Mouse (Mus musculus) CH12.LX (cell line): ENCODE measurements around the gene Chd2. TPM values are rescaled to one million over a fixed set of nuclear protein-coding genes. Genes with fewer than 3 reads are reported as not detected.

Source experiments
- DNase-seq: peaks from one replicate; pipeline ENCODE4 v3.0.0-alpha.2; 2013; ENCODE audit errors: extremely low read depth
- H3K27ac ChIP-seq: 2 replicates; pipeline ENCODE4 v1.5.1; 2012; ENCODE audit warnings: low read depth, mild to moderate bottlenecking, control low read depth, moderate library complexity; ENCODE audit not compliant: insufficient read depth
- H3K27me3 ChIP-seq: replicated peaks from 2 replicates; pipeline ENCODE3; 2012; ENCODE audit warnings: inconsistent platforms
- H3K36me3 ChIP-seq, 2 experiments: replicated peaks in 1 of 2; 2 replicates each; pipeline versions ENCODE3 to v1.6.1; 2012; ENCODE audit warnings: inconsistent platforms in 1 of 2, low read length in 1 of 2, mild to moderate bottlenecking in 1 of 2, mixed read lengths in 1 of 2, moderate library complexity in 1 of 2; ENCODE audit not compliant: control insufficient read depth in 1 of 2, insufficient read depth in 1 of 2
- H3K4me1 ChIP-seq, 2 experiments: 2 replicates each; pipeline ENCODE4 v1.6.1; 2012; ENCODE audit warnings: inconsistent platforms in 1 of 2, moderate library complexity in 1 of 2; ENCODE audit not compliant: insufficient read depth in 2 of 2, control insufficient read depth in 1 of 2
- H3K4me2 ChIP-seq: 2 replicates; pipeline ENCODE4 v1.6.1; 2012; ENCODE audit warnings: low read depth, mild to moderate bottlenecking, control low read depth; ENCODE audit not compliant: poor library complexity, insufficient read depth, severe bottlenecking
- H3K4me3 ChIP-seq, 3 experiments: fragments of 150-350 bp in 1 of 3; sonication (generic) in 1 of 3; replicated peaks in 1 of 3; 2 replicates each; pipeline versions ENCODE3 to v1.5.1; 2011 to 2012; ENCODE audit warnings: low read depth in 2 of 3, low read length in 2 of 3, mild to moderate bottlenecking in 2 of 3, moderate library complexity in 2 of 3, control low read depth in 1 of 3, improper control_type of control experiment in 1 of 3, inconsistent platforms in 1 of 3, mixed read lengths in 1 of 3; ENCODE audit not compliant: poor library complexity in 1 of 3
- H3K79me2 ChIP-seq: replicated peaks from 2 replicates; pipeline ENCODE4 v1.6.1; 2012; ENCODE audit warnings: mild to moderate bottlenecking, moderate library complexity; ENCODE audit not compliant: control insufficient read depth, poor library complexity, insufficient read depth, severe bottlenecking; ENCODE audit errors: extremely low read depth
- H3K9ac ChIP-seq: 2 replicates; pipeline ENCODE4 v1.6.1; 2012; ENCODE audit warnings: low read depth, mild to moderate bottlenecking, control low read depth, moderate library complexity; ENCODE audit not compliant: insufficient read depth
- H3K9me3 ChIP-seq: replicated peaks from 2 replicates; pipeline ENCODE3; 2012; ENCODE audit warnings: low read length, inconsistent platforms, mixed read lengths
- BHLHE40 ChIP-seq: IDR thresholded peaks from 2 replicates; pipeline ENCODE4 v1.6.1; 2011; ENCODE audit warnings: mild to moderate bottlenecking, low read depth, low read length, improper control_type of control experiment
- CHD1 ChIP-seq: IDR thresholded peaks from 2 replicates; pipeline ENCODE4 v1.6.1; 2012; ENCODE audit warnings: low read depth, low read length, improper control_type of control experiment, inconsistent platforms
- CHD2 ChIP-seq: IDR thresholded peaks from 2 replicates; pipeline ENCODE4 v1.6.1; 2011; ENCODE audit warnings: low read length, improper control_type of control experiment
- CTCF ChIP-seq, 2 experiments: IDR thresholded peaks in 1 of 2; conservative IDR thresholded peaks in 1 of 2; 2 replicates each; pipeline ENCODE4 v1.5.1; 2011 to 2012; ENCODE audit warnings: low read depth in 2 of 2, low read length in 2 of 2, improper control_type of control experiment in 1 of 2, inconsistent platforms in 1 of 2, mild to moderate bottlenecking in 1 of 2, moderate library complexity in 1 of 2
- E2F4 ChIP-seq: IDR thresholded peaks from 2 replicates; pipeline ENCODE4 v1.6.1; 2011; ENCODE audit warnings: low read depth, low read length, improper control_type of control experiment; ENCODE audit not compliant: insufficient replicate concordance
- EP300 ChIP-seq: IDR thresholded peaks from 2 replicates; pipeline ENCODE4 v1.6.1; 2011; ENCODE audit warnings: low read length, improper control_type of control experiment
- ETS1 ChIP-seq: conservative IDR thresholded peaks from 2 replicates; pipeline ENCODE4 v1.6.1; 2012; ENCODE audit warnings: low read depth, mild to moderate bottlenecking, inconsistent platforms, low read length, improper control_type of control experiment, moderate library complexity
- HCFC1 ChIP-seq: IDR thresholded peaks from 2 replicates; pipeline ENCODE4 v1.6.1; 2012; ENCODE audit warnings: low read depth, mild to moderate bottlenecking, inconsistent platforms, low read length, improper control_type of control experiment
- IRF4 ChIP-seq: IDR thresholded peaks from 2 replicates; pipeline ENCODE4 v1.6.1; 2014; ENCODE audit warnings: low read depth, mild to moderate bottlenecking, inconsistent platforms, low read length, improper control_type of control experiment
- JUND ChIP-seq: conservative IDR thresholded peaks from 2 replicates; pipeline ENCODE4 v1.6.1; 2011; ENCODE audit warnings: low read depth, low read length, improper control_type of control experiment
- KAT2A ChIP-seq: IDR thresholded peaks from 2 replicates; pipeline ENCODE4 v1.6.1; 2012; ENCODE audit warnings: low read length, improper control_type of control experiment, inconsistent platforms; ENCODE audit not compliant: insufficient replicate concordance
- MAFK ChIP-seq: IDR thresholded peaks from 2 replicates; pipeline ENCODE4 v1.6.1; 2011; ENCODE audit warnings: low read length, improper control_type of control experiment; ENCODE audit not compliant: insufficient replicate concordance
- MAZ ChIP-seq: IDR thresholded peaks from 2 replicates; pipeline ENCODE4 v1.6.1; 2012; ENCODE audit warnings: low read depth, mild to moderate bottlenecking, inconsistent platforms, low read length, improper control_type of control experiment, moderate library complexity
- MEF2A ChIP-seq: IDR thresholded peaks from 2 replicates; pipeline ENCODE4 v1.6.1; 2014; ENCODE audit warnings: low read depth, mild to moderate bottlenecking, inconsistent platforms, low read length, improper control_type of control experiment, borderline replicate concordance
- MXI1 ChIP-seq: IDR thresholded peaks from 2 replicates; pipeline ENCODE4 v1.6.1; 2011; ENCODE audit warnings: mild to moderate bottlenecking, low read depth, low read length, improper control_type of control experiment
- MYC ChIP-seq: IDR thresholded peaks from 2 replicates; pipeline ENCODE4 v1.6.1; 2011; ENCODE audit warnings: low read depth, mild to moderate bottlenecking, improper control_type of control experiment, low read length
- NELFE ChIP-seq: IDR thresholded peaks from 2 replicates; pipeline ENCODE4 v1.6.1; 2011; ENCODE audit warnings: low read depth, low read length, improper control_type of control experiment
- NRF1 ChIP-seq: IDR thresholded peaks from 2 replicates; pipeline ENCODE4 v1.6.1; 2014; ENCODE audit warnings: low read depth, mild to moderate bottlenecking, inconsistent platforms, low read length, improper control_type of control experiment, moderate library complexity
- PAX5 ChIP-seq: IDR thresholded peaks from 2 replicates; pipeline ENCODE4 v1.6.1; 2012; ENCODE audit warnings: low read length, inconsistent platforms, mixed read lengths
- POLR2A ChIP-seq: IDR thresholded peaks from 2 replicates; pipeline ENCODE4 v1.6.1; 2011; ENCODE audit warnings: low read depth, mild to moderate bottlenecking, improper control_type of control experiment, low read length
- RAD21 ChIP-seq: IDR thresholded peaks from 2 replicates; pipeline ENCODE4 v1.6.1; 2011; ENCODE audit warnings: low read depth, mild to moderate bottlenecking, low read length, improper control_type of control experiment, moderate library complexity
- SIN3A ChIP-seq: IDR thresholded peaks from 2 replicates; pipeline ENCODE4 v1.6.1; 2012; ENCODE audit warnings: low read length, improper control_type of control experiment, inconsistent platforms
- TBP ChIP-seq: conservative IDR thresholded peaks from 2 replicates; pipeline ENCODE4 v1.6.1; 2011; ENCODE audit warnings: low read depth, low read length, improper control_type of control experiment
- TCF12 ChIP-seq: IDR thresholded peaks from 2 replicates; pipeline ENCODE4 v1.6.1; 2014; ENCODE audit warnings: low read depth, mild to moderate bottlenecking, inconsistent platforms, low read length, improper control_type of control experiment
- UBTF ChIP-seq: IDR thresholded peaks from 2 replicates; pipeline ENCODE4 v1.6.1; 2012; ENCODE audit warnings: low read depth, mild to moderate bottlenecking, inconsistent platforms, low read length, improper control_type of control experiment, moderate library complexity
- USF1 ChIP-seq: IDR thresholded peaks from 2 replicates; pipeline ENCODE4 v1.6.1; 2014; ENCODE audit warnings: low read depth, mild to moderate bottlenecking, inconsistent platforms, low read length, improper control_type of control experiment
- ZKSCAN1 ChIP-seq: IDR thresholded peaks from 2 replicates; pipeline ENCODE4 v1.6.1; 2012; ENCODE audit warnings: low read depth, inconsistent platforms, low read length, improper control_type of control experiment, borderline replicate concordance
- ZNF384 ChIP-seq: IDR thresholded peaks from 2 replicates; pipeline ENCODE4 v1.6.1; 2012; ENCODE audit warnings: low read depth, low read length, improper control_type of control experiment, inconsistent platforms
- dilution Hi-C: fragments of 300-500 bp; cut with MboI; formaldehyde crosslinking; loops from 2 replicates; pipeline ENCODE4 v1.14.3; 2020; ENCODE audit warnings: low sequenced_read_pairs; ENCODE audit not compliant: extremely low pct_unique_long_range_greater_than_20kb, extremely low pct_ligation_motif_present
- in situ Hi-C: fragments of 300-500 bp; cut with MboI; formaldehyde crosslinking; loops from 3 replicates; pipeline ENCODE4 v1.14.3; 2019; ENCODE audit warnings: low sequenced_read_pairs, low pct_ligation_motif_present, low pct_unique_long_range_greater_than_20kb, mixed read lengths
- polyA plus RNA-seq: library from polyadenylated mRNA; unstranded; fragments of >175 nt; gene quantifications from 2 replicates; pipeline ENCODE4 v1.2.1, GENCODE M21; 2012; ENCODE audit warnings: low read depth; ENCODE audit not compliant: insufficient read length
- total RNA-seq, 2 experiments: library from RNA; depleted of rRNA; stranded (reverse); fragments of 300-350 nt in 1 of 2; fragments of >200 nt in 1 of 2; gene quantifications; 2 replicates each; pipeline ENCODE4 v1.2.3; 2012 to 2014

Gene Chd2
- total and polyA plus RNA-seq, 3 experiments: 23.2 to 39.3 (median 30.9) TPM

- TF ChIP-seq MXI1 (no peak), NRF1 (no peak), MYC (no peak), CHD2 (no peak), BHLHE40 (no peak), POLR2A (no peak), USF1 (no peak), ZNF384 (no peak), TCF12 (no peak), SIN3A (no peak), CHD1 (no peak), MAFK (no peak), EP300 (no peak), TBP (no peak), JUND (no peak), RAD21 (no peak)
- peaks cover 75 to 92% of the 10 kb centered on the region in 2 experiments for H3K36me3 ChIP-seq
Observed at GRCm38 (mm10) chr7:73481094-73481493, 60.5 kb downstream of the Chd2 start.

GRCm38 (mm10) chr7:73479506-73479905 is 62.1 kb downstream of the Chd2 start:
- no peak for DNase-seq
- no peak overlapping the region for H3K27ac ChIP-seq
- H3K9ac ChIP-seq: no peak overlapping the region
- no peak overlapping the region for H3K4me3 ChIP-seq
- H3K79me2 ChIP-seq: peaks cover 11% of the 10 kb centered on the region
- no peak overlapping the region for H3K4me2 ChIP-seq
- no peak for TF ChIP-seq NELFE
- TF ChIP-seq CTCF (conservative IDR thresholded peaks at IDR 0.05 in 1 of 2, IDR thresholded peaks at IDR 0.05 in 1 of 2; ENCODE audit: low read depth in 2 of 2, low read length in 2 of 2): no peak
- TF ChIP-seq USF1: no peak
- TF ChIP-seq ETS1: no peak
- TF ChIP-seq HCFC1: no peak
- no peak for TF ChIP-seq KAT2A
- TF ChIP-seq IRF4: no peak
- TF ChIP-seq E2F4: no peak
- TF ChIP-seq UBTF: no peak
- TF ChIP-seq PAX5: no peak
- no peak for TF ChIP-seq MAZ
- TF ChIP-seq JUND: no peak
- no peak for TF ChIP-seq MEF2A
- TF ChIP-seq ZKSCAN1: no peak
- TF ChIP-seq POLR2A: no peak
- no peak for TF ChIP-seq ZNF384
- TF ChIP-seq EP300: no peak
- TF ChIP-seq BHLHE40: no peak
- TF ChIP-seq MYC: no peak
- H3K36me3 ChIP-seq: peaks cover 80 to 92% of the 10 kb centered on the region in 2 experiments
- peaks cover 3 to 33% of the 10 kb centered on the region in 2 experiments; a peak in 3 of 4 replicates for H3K4me1 ChIP-seq
- dilution Hi-C loops (no loop called here), in situ Hi-C loops (no loop called here)
- H3K9me3 ChIP-seq: no peaks in the 10 kb centered on the region
- H3K27me3 ChIP-seq: no peaks in the 10 kb centered on the region

More at GRCm38 (mm10) chr7:73481094-73481493, 60.5 kb downstream of the Chd2 start:
- no peak for DNase-seq
- H3K4me1 ChIP-seq: peaks cover 3 to 42% of the 10 kb centered on the region in 2 experiments; a peak in 3 of 4 replicates
- H3K79me2 ChIP-seq: peaks cover 11% of the 10 kb centered on the region
- in situ Hi-C loops: no loop called here
- H3K4me2 ChIP-seq: no peak overlapping the region
- no peak overlapping the region for H3K27ac ChIP-seq
- no peak overlapping the region for H3K9ac ChIP-seq
- H3K4me3 ChIP-seq: no peak overlapping the region
- no peaks in the 10 kb centered on the region for H3K9me3 ChIP-seq
- dilution Hi-C loops: no loop called here
- no peaks in the 10 kb centered on the region for H3K27me3 ChIP-seq
